Mouse (Mus musculus): Measurements from ENCODE around the gene Cyp2d40.
"Not testable (repeated sequence)": the region's sequence is repeated elsewhere in the genome, so short reads cannot be mapped to it uniquely, and the experiment has no call there.

The Cyp2d40 gene

DNA sequence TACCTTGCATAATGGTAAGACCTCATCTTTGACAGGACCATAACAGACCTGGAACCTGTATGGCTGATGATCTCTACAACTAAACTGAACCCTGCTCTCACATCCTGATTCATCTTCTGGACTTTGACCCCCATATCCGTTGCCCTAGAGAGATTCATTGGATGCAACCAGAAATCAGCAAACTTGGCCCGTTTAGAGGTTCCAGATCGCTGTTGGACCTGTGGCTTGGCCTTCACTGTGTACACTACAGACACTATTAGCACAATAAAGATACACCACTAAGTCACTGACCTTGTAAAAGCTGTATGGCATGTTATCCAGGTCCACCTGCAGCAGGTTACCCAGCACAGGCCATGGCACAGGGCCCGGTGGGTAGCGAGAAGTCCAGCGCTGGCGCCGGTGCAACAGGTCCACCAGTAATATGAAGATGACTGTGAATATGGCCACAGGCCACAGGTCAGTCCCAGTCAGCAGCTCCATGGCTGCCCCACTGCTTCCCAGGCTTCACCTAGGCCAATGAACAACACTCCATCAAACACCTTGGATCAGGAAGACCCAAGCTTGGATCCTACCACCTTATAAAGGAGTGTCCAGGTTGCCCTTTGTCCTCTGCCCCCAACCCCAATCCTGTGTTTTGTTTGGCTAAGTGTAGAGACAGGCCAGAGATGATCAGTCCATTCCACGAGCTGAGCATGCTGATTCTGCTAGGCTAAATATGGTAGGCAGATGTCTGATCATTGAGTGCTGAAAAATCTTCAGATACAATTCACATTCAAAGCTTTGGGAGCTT lies at the start of gene Cyp2d40:
Gene Cyp2d40, minus strand, starts transcription at position 553 of the 790 bp plus-strand sequence.
- DNase-seq (ENCODE audit: extremely low spot score), result no peak

DNA sequence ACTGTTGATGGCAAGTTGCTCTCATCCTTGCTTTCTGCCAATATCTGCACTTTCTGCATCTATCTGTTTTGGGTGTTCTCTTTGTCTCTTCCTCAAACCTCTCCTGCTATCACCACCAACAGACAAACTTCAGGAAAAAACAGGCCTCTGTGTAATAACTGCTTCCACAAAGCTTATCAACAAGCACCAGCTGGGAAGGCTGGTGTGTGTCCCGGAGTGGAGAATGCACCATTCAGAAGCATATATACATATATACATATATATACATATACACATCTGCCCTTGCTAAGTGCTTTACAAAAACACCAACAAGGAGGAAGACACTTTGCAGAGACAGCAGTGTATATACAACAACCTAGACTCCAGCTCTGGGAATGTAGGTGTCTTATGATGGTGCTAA lies 46.6 kb upstream of the Cyp2d40 start:
- DNase-seq (ENCODE audit: extremely low spot score), result no peak

DNA sequence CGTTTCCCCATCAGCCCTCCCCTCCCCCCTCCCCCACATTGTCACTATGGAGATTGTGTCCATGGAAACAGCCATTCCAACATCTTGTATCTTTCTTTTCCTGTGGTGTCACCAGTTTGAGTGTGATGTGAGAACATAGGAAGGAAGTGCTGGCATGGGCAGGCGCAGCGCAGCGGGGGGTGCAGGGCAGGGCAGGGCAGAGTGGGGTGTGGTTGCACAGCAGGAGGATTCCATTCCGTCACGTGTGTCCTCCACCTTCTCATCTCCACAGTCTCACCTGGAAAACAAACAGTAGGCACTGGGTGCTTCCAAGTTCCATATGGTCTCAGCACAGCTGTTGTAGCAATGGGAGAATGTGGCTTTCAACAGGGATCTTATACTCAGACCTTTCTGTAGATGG lies 45.5 kb upstream of the Cyp2d40 start:
- DNase-seq (ENCODE audit: extremely low spot score), result no peak

DNA sequence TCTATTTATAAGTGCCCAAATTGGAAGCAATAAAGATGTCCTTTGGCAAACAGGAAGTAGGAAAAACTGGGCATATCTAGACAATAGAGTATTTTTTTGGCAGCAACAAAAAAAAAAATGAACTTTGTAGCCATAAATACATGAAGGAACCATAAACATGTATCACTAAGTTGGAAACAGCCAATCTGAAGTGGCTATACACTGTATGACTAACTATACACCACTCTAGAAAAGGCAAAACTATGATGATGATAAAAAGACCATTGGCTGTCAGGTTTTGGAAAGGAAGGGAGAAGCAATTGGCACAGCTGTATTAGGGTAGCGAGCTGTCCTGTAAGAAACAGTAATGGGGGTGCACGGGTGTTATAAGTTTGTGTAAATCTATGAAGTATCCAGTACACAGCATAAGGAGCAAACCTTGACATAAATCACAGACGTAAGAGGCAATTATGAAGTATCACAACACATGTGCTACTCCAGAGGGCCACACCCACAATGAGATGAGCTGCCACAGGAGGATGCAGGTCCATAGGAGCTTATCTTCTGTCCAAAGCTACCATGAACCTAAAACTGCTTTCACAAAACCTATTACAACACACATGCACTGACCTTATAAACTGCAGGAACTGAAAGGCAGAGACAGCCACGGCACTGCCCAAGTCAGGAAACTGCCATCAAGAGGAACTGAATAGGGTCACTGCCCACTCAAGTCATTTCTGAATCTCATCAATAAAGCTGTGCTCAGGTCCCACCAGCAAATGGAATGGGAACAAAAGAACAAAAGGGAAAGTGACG lies 43.2 kb upstream of the Cyp2d40 start:
- DNase-seq (ENCODE audit: extremely low spot score), result no peak

DNA sequence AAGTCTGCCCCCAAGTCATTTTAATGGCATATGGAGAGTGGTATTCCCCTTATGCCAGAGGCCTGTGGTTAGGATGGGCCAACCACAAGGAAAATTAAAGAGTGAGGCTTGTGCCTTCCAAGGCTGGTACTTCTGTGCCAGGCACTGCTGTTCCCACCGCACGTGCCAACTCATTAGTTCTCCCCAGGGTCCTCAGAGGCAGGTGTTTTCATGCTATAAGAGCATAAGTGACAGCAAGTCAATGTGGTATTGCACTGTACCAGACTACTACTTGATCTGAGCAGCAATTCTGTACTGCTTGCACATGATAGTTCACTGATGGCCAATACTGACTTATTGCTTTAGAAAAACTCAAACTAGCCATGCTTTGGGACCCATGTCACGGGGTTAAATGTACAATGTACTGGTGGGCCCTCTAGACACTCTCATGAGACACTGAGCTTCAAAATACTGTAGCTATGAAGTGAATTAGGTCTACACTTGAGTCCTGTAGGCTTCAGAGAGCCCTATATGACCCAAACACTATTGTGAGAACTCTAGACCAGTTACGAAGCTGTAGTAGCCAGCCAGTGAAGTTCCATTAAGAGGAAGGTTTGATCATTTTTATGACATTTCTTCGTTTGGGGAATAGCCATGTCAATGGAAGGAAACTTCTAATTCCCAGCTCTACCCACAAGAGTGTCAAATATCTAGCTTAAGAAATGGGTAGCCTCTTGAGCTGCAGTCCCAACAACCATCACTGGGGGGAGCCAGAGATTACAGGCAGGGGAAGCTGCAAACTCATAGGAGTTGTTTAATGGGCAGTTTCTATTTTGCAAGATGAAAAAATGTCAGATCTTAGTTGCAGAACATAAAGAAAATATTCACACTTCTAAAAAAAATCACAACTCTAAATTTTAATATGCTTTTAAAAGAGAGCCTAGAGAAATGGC lies 41.0 kb upstream of the Cyp2d40 start:
- DNase-seq (ENCODE audit: extremely low spot score), result peak; percentile 73

DNA sequence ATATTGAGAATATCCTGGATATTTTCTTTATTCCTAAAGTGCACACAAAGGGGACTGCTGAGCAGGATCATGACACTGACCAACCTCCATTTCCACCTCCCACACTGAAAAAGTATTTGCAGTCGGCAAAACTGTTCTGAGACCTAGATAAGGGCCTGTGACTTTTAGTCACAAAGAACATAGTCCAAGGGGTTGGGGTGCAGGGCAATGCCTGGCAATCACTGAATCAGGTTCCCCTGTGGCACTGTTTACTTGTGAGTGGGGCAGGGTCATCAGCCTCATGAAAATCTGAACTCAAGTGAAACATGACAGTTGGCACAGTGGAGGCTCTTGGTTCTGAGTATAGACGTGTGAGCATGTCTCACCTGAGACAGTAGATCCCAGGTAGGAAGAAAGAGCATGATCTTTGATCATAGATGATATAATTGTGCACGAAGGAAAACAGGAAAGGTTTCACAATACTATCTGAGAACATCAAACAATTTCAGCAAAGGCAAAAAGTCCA lies 32.0 kb upstream of the Cyp2d40 start:
- no peak for DNase-seq (ENCODE audit: extremely low spot score)

DNA sequence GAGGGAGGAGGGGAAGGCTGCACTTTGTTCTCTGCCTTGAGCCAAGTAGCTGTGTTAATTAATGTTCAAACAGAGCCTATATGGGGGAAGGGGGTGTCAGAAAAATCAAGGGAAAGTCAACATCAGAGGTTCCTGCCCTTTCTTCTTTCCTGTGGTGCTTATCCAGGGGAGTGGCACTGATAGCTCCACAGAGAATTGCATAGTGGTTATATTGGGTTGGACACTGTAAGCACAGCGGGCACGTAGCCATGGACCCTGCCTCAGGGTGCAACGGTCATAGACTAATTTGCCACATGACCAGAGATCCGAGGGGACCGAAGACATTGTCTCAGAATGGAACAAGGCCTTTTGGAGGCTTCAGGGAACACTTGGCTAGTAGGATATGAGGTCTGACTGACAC lies 30.3 kb upstream of the Cyp2d40 start, which contains the start of gene Cyp2d26:
Gene Cyp2d26, minus strand, starts transcription at position 18 of the 400 bp plus-strand sequence.
- no peak for DNase-seq (ENCODE audit: extremely low spot score)

DNA sequence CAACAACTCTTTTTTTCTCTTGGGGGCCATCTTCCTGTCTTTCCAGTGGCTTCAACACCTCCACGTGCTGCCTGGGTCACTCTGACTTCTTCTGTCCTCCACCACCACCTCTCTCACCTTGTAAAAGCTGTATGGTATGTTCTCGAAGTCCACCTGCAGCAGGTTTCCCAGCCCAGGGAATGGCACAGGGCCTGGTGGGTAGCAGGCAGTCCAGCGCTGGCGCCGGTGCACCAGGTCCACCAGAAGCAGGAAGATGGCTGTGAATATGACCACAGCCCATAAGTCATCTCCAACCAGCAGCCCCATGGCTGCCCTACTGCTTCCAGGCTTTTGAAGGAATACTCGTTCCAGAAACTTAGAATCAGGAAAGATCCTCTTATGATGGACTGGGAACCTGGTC lies 29.9 kb upstream of the Cyp2d40 start:
- no peak for DNase-seq (ENCODE audit: extremely low spot score)

DNA sequence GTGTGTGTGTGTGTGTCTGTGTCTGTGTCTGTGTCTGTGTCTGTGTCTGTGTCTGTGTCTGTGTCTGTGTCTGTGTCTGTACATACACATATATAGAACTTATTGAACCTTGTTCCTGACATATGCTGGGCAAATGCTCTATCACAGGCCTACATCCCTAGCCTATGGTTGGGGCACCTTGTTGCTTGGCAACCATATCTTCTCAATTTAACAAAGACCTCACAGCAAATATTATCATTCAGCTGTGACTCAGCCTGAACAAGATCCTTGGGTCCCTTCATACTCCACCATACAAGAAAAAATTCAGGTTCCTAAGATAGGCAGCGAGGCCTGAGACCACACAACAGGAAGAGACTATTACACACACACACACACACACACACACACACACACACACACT lies 29.5 kb upstream of the Cyp2d40 start:
- DNase-seq (ENCODE audit: extremely low spot score), result no peak

DNA sequence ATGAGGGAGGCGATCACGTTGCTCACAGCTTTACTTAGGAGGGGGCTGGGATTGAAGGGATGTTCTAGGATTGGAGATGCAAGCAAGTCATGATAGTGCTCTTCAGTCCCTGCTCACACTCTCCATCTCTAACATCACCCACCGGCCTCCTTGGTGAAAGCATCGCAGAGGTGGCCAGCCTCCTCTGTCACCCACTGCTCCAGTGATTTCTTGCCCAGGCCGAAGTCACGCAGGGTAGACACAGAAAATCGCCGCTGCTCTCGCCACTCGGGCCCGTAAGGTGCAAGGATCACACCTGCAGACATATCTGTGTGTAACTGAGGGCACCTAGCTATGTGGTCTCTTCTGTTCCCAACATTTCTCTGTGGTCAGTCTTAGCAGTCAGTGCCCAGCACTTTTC lies 28.6 kb upstream of the Cyp2d40 start:
- DNase-seq (ENCODE audit: extremely low spot score), result no peak

DNA sequence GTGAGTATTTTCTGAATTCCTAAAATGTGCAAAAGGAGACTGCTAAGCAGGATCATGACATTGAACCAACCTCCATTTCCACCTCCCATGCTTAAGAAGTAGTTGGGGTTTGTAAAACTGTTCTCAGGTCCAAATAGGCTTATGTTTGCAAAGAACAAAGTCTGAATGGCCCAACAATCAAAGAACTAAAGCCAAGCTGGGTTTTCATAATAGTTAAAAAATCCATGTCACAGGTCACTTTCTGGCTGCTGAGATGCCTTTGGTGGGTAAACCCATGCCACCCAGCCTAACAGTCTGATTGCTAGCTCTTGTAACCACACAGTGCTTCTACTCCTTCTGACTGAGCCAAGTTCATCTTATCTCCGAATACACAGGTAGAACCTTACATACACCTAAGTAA lies 20.6 kb upstream of the Cyp2d40 start:
- no peak for DNase-seq (ENCODE audit: extremely low spot score)

DNA sequence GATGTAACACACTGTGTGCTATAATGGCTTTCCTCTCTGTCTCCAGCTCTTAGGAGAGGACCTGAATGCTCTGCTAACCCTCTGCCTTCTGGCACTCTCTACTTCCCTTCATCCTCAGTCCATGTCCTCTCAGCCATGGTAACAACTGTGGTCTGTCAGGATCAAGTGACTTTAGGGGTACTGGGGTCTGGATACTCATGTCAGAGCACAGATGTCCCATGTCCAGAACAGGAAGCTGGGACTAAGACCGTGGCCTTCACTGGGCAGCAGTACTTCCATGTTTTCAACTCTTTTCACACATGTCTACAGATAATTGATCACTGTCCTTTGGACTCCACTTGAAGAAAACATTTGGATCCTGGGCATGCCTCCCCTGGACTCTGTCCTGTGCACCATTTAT lies 19.8 kb upstream of the Cyp2d40 start:
- DNase-seq (ENCODE audit: extremely low spot score), result no peak

DNA sequence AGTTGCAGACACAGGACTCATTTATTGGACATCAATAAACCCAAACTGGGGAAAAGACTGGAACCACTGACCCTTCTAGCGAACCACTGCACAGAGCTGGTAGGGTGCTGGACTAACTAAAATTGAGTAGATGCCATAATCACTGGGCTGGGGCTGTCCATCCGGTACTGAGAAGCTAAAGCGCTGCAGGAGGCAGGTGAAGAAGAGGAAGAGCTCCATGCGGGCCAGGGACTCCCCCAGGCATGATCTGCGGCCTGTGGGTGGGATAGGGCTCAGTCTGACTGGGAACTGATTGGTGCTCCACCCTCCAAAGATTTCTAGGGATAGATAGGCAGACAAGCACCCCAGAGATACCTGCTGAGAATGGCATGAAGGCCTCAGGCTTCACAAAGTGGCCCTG lies 13.9 kb upstream of the Cyp2d40 start:
- DNase-seq (ENCODE audit: extremely low spot score), result not testable (repeated sequence)

DNA sequence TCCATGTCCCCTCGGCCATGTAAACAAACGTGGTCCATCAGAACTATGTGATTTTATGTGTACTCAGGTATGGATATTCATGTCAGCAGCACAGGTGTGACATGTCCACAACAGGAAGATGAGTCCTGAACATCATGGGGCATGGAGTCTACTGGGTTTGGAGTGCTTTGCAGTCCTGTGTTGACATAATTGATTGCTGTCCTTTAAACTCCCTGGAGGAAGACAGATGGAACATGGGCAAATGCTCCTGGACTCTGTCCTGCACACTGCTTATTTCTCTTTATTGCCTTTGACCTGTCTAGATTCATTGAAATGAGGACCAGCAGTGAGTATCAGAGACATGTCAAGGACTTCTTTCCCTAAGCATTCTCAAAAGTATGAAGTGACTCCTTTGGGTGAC lies 2.0 kb upstream of the Cyp2d40 start:
- no peak for DNase-seq (ENCODE audit: extremely low spot score)

DNA sequence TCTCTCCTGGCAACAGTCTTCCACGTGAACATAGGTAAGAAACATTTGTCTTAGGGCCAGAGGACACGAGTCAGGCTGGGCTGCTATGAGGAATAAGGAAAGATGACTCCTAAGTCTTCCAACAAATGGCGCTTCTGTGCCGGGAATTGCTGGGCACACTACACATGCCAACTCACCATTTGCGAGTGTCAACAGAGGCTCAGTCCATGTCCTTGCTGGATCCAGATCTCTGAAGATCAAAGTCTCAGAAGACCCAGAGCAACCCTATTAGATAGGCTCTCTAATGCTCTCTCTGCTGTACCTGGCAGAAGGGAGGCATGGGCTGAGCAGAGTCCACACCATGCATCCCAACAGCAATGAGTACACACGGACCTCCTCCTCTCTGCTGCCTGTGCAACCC lies 898 bp upstream of the Cyp2d40 start:
- DNase-seq (ENCODE audit: extremely low spot score), result no peak

DNA sequence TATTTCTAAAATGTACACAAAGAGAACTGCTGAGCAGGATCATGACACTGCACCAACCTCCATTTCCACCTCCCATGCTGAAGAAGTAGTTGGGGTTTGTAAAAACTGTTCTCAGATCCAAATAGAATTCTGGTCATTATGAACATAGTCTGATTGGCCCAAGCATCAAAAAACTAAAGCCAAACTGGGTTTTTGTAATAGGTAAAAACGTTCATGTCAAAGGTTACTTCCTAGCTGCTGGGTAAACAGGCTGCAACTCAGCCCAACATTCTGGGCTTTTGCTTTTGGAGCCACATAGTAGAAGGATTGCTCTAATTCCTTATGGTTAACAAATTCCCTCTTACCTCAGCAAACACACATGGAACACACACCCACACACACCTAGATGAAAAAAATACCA lies 15.8 kb downstream of the Cyp2d40 start:
- DNase-seq (ENCODE audit: extremely low spot score), result no peak

DNA sequence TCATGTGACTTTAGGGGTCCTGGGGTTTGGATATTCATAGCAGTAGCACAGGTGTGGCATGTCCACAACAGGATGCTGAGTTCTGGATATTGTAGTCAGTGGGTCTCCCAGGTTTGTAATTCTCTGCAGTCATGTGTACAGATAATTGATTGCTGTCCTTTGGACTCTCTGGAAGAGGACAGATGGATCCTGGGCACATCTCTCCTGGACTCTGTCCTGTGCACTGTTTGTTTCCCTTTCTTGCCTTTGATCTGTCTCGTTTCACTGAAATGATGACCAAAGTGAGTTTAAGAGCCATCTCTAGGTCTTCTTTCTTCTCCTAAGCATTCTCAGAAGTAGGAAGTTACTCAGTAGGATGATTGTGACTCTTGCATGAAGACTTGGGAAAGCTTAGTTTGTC lies 16.5 kb downstream of the Cyp2d40 start:
- DNase-seq (ENCODE audit: extremely low spot score), result no peak

DNA sequence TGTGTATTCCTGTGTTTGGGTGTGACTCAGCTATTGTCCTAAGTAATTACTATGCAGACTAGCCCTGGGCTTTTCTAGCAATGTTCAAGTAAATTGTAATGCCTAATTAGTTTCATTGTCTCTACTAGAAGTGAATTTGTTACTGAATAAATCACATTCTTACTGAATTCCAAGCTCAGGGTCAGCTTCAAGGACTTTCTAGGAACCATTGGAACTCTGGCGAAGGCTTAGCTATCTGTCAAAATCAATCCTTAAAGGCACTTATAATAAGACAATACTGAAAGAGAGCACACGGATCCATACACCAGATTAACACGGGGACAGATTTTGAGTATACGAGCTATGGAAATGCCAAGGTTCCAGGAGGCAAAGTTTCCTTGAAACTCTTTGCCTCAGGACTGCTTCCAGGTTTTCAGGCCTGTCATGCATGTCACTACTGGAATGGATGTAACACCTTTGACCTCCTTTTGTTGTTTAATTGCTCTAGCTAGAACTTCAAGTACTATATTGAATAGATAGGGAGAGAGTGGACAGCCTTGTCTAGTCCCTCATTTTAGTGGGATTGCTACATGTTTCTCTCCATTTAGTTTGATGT lies 30.6 kb downstream of the Cyp2d40 start:
- DNase-seq (ENCODE audit: extremely low spot score), result not testable (repeated sequence)

Measured in embryo, embryonic 9.5 days (tissue).